Mouse (Mus musculus) hindbrain, embryonic 16.5 days (tissue): ENCODE data around the gene Gpsm1. TPM values are rescaled to one million over a fixed set of nuclear protein-coding genes. Genes with fewer than 3 reads are reported as not detected.

Experiments used
- ATAC-seq: fragments of 200-750 bp; cut with Nextera tagmentation; 2 replicates; pipeline ENCODE4 v1.8.0; 2017; ENCODE audit warnings: moderate TSS enrichment, moderate library complexity
- H3K27ac ChIP-seq: fragments of 300-500 bp; sonication (generic); 2 replicates; pipeline ENCODE4 v1.5.1; 2014; ENCODE audit warnings: low read depth, mild to moderate bottlenecking, control low read depth, low read length, moderate library complexity
- H3K27me3 ChIP-seq: fragments of 300-500 bp; sonication (generic); replicated peaks from 2 replicates; pipeline ENCODE4 v1.6.1; 2014; ENCODE audit warnings: low read length; ENCODE audit not compliant: control insufficient read depth, insufficient read depth
- H3K36me3 ChIP-seq: fragments of 300-500 bp; sonication (generic); 2 replicates; pipeline ENCODE4 v1.6.1; 2014; ENCODE audit warnings: mild to moderate bottlenecking, low read length, moderate library complexity, mixed read lengths; ENCODE audit not compliant: control insufficient read depth, insufficient read depth
- H3K4me1 ChIP-seq: fragments of 300-500 bp; sonication (generic); 2 replicates; pipeline ENCODE4 v1.6.1; 2014; ENCODE audit warnings: low read depth, low read length; ENCODE audit not compliant: control insufficient read depth, insufficient read depth
- H3K4me2 ChIP-seq: fragments of 300-500 bp; sonication (generic); 2 replicates; pipeline ENCODE4 v1.6.1; 2014; ENCODE audit warnings: mild to moderate bottlenecking, low read length, control low read depth, moderate library complexity
- H3K4me3 ChIP-seq: fragments of 300-500 bp; sonication (generic); 2 replicates; pipeline ENCODE4 v1.5.1; 2014; ENCODE audit warnings: mild to moderate bottlenecking, low read length, control low read depth, moderate library complexity
- H3K9ac ChIP-seq: fragments of 300-500 bp; sonication (generic); 2 replicates; pipeline ENCODE4 v1.6.1; 2014; ENCODE audit warnings: low read depth, mild to moderate bottlenecking, control low read depth, low read length, moderate library complexity
- H3K9me3 ChIP-seq: fragments of 300-500 bp; sonication (generic); 2 replicates; pipeline ENCODE4 v1.6.1; 2014; ENCODE audit warnings: mild to moderate bottlenecking, low read length, moderate library complexity; ENCODE audit not compliant: control insufficient read depth
- WGBS: fragments of 180-500 bp; shearing (Covaris S2); extraction: QIAGEN DNeasy Blood & Tissue Kit; methylation state at CpG from one replicate; pipeline ENCODE4 v1.1.7; 2014; 5-methylcytosine and 5-hydroxymethylcytosine counted together
- polyA plus RNA-seq: library from polyadenylated mRNA; unstranded; fragments of >200 nt; fragmentation: Nextera tagmentation; extraction: Ambion mirVana; gene quantifications from 2 replicates; pipeline ENCODE4 v1.2.1, GENCODE M21; 2015

Gpsm1 gene
- polyA plus RNA-seq, 1 experiment from 2014 or later = 177 TPM

- no peak overlapping the region for H3K4me2 ChIP-seq
- no peaks in the 10 kb centered on the region for H3K27me3 ChIP-seq
- WGBS = 68% methylated on average over 11 of the region's 11 CpGs
- H3K4me1 ChIP-seq = peaks cover 6% of the 10 kb centered on the region
- H3K9me3 ChIP-seq = no peaks in the 10 kb centered on the region
- no peak for ATAC-seq
- no peak overlapping the region for H3K27ac ChIP-seq
- H3K9ac ChIP-seq = no peak overlapping the region; the same call in 1 of the 2 replicates
- H3K36me3 ChIP-seq = peaks cover 57% of the 10 kb centered on the region
- no peak overlapping the region for H3K4me3 ChIP-seq
Observed at GRCm38 (mm10) chr2:26342609-26343490, 27.5 kb downstream of the Gpsm1 start.

GRCm38 (mm10) chr2:26348241-26348640 lies 32.9 kb downstream of the Gpsm1 start:
- WGBS = 74% methylated on average over 6 of the region's 6 CpGs
- Histone ChIP-seq H3K4me1 (peaks cover 15% of the 10 kb centered on the region), H3K4me3 (no peak overlapping the region), H3K9me3 (no peaks in the 10 kb centered on the region), H3K27ac (no peak overlapping the region), H3K4me2 (no peak overlapping the region), H3K36me3 (peaks cover 48% of the 10 kb centered on the region), H3K27me3 (no peaks in the 10 kb centered on the region), H3K9ac (no peak overlapping the region)
- ATAC-seq = no peak

- peak; percentile 85 for ATAC-seq
- peak within 1 kb of the TSS; percentile 88 for H3K4me3 ChIP-seq
- no peaks in the 10 kb centered on the region for H3K27me3 ChIP-seq
- peaks cover 19% of the 10 kb centered on the region for H3K4me1 ChIP-seq
- no peaks in the 10 kb centered on the region for H3K9me3 ChIP-seq
- H3K4me2 ChIP-seq = peak within 1 kb of the TSS; percentile 96
- peaks cover 19% of the 10 kb centered on the region for H3K36me3 ChIP-seq
- 2% methylated on average over 61 of the region's 62 CpGs for WGBS
- peak within 1 kb of the TSS; percentile 92 for H3K9ac ChIP-seq
- H3K27ac ChIP-seq = peak within 1 kb of the TSS; percentile 89
Observed at GRCm38 (mm10) chr2:26351358-26352290, 36.3 kb downstream of the Gpsm1 start, which contains the start of gene Dnlz. Dnlz (minus strand) TSS chr2:26352110.

- peak; percentile 40 for ATAC-seq
Observed at GRCm38 (mm10) chr2:26352291-26352910, 37.1 kb downstream of the Gpsm1 start.

GRCm38 (mm10) chr2:26353066-26353980 lies 38.0 kb downstream of the Gpsm1 start:
- H3K27ac ChIP-seq = no peak overlapping the region
- H3K36me3 ChIP-seq = peaks cover 13% of the 10 kb centered on the region
- ATAC-seq = no peak
- peaks cover 19% of the 10 kb centered on the region for H3K4me1 ChIP-seq
- H3K9me3 ChIP-seq = no peaks in the 10 kb centered on the region
- no peaks in the 10 kb centered on the region for H3K27me3 ChIP-seq
- peak overlapping the region; percentile 96 for H3K4me2 ChIP-seq
- WGBS = 88% methylated on average over 11 of the region's 11 CpGs
- peak overlapping the region; percentile 88 for H3K4me3 ChIP-seq
- peak overlapping the region; percentile 87 for H3K9ac ChIP-seq

More at GRCm38 (mm10) chr2:26352291-26352910, 37.1 kb downstream of the Gpsm1 start:
- Histone ChIP-seq H3K9ac (peak overlapping the region; percentile 87), H3K9me3 (no peaks in the 10 kb centered on the region), H3K4me3 (peak overlapping the region; percentile 88), H3K27me3 (no peaks in the 10 kb centered on the region), H3K27ac (peak overlapping the region; percentile 89), H3K36me3 (peaks cover 13% of the 10 kb centered on the region), H3K4me1 (peaks cover 19% of the 10 kb centered on the region), H3K4me2 (peak overlapping the region; percentile 96)
- 2% methylated on average over 36 of the region's 36 CpGs for WGBS

GRCm38 (mm10) chr2:26354401-26354800 lies 39.1 kb downstream of the Gpsm1 start:
- Histone ChIP-seq H3K4me2 (no peak overlapping the region), H3K27ac (no peak overlapping the region), H3K36me3 (peaks cover 6% of the 10 kb centered on the region), H3K9ac (no peak overlapping the region), H3K4me3 (no peak overlapping the region), H3K4me1 (peaks cover 19% of the 10 kb centered on the region), H3K9me3 (no peaks in the 10 kb centered on the region), H3K27me3 (no peaks in the 10 kb centered on the region)
- 95% methylated on average over 4 of the region's 4 CpGs for WGBS
- ATAC-seq = no peak

- peaks cover 11% of the 10 kb centered on the region for H3K4me1 ChIP-seq
- WGBS = 87% methylated on average over 4 of the region's 4 CpGs
- H3K9me3 ChIP-seq = no peaks in the 10 kb centered on the region
- ATAC-seq = no peak
- no peaks in the 10 kb centered on the region for H3K27me3 ChIP-seq
- no peak overlapping the region for H3K4me3 ChIP-seq
- no peaks in the 10 kb centered on the region for H3K36me3 ChIP-seq
- H3K4me2 ChIP-seq = no peak overlapping the region
- no peak overlapping the region for H3K27ac ChIP-seq
- no peak overlapping the region for H3K9ac ChIP-seq
Observed at GRCm38 (mm10) chr2:26356231-26356630, 40.9 kb downstream of the Gpsm1 start.

- Histone ChIP-seq H3K27me3 (no peaks in the 10 kb centered on the region), H3K9ac (no peak overlapping the region), H3K27ac (no peak overlapping the region), H3K4me1 (peaks cover 10% of the 10 kb centered on the region), H3K4me2 (no peak overlapping the region), H3K9me3 (no peaks in the 10 kb centered on the region), H3K4me3 (no peak overlapping the region), H3K36me3 (no peaks in the 10 kb centered on the region)
- WGBS = 79% methylated on average over 7 of the region's 7 CpGs
- no peak for ATAC-seq
Observed at GRCm38 (mm10) chr2:26356678-26357077, 41.4 kb downstream of the Gpsm1 start.
